Mouse (Mus musculus) cerebellum, adult 11 months (tissue): ENCODE measurements around the gene Gins2.

Experiments used
- DNase-seq: peaks from one replicate; pipeline ENCODE4 v3.0.0; 2022

Gins2 gene

GRCm38 (mm10) chr8:120599504-120599903 is 10.4 kb upstream of the Gins2 start:
- peak; percentile 79 for DNase-seq

- DNase-seq = peak; percentile 60
Observed at GRCm38 (mm10) chr8:120598579-120598978, 9.5 kb upstream of the Gins2 start.

GRCm38 (mm10) chr8:120595963-120596362 is 6.9 kb upstream of the Gins2 start:
- peak; percentile 59 for DNase-seq

- DNase-seq = no peak
Observed at GRCm38 (mm10) chr8:120594571-120594970, 5.5 kb upstream of the Gins2 start.

- no peak for DNase-seq
Observed at GRCm38 (mm10) chr8:120591587-120592292, 2.6 kb upstream of the Gins2 start.

GRCm38 (mm10) chr8:120589921-120590320 is 817 bp upstream of the Gins2 start:
- no peak for DNase-seq

GRCm38 (mm10) chr8:120585521-120585920 is 3.6 kb downstream of the Gins2 start:
- no peak for DNase-seq

GRCm38 (mm10) chr8:120581811-120582210 is 7.3 kb downstream of the Gins2 start:
- no peak for DNase-seq

- DNase-seq = no peak
Observed at GRCm38 (mm10) chr8:120581329-120581728, 7.8 kb downstream of the Gins2 start.

GRCm38 (mm10) chr8:120580336-120581000 is 8.6 kb downstream of the Gins2 start:
- no peak for DNase-seq

- no peak for DNase-seq
Observed at GRCm38 (mm10) chr8:120577821-120578220, 11.3 kb downstream of the Gins2 start.

- no peak for DNase-seq
Observed at GRCm38 (mm10) chr8:120575801-120576200, 13.3 kb downstream of the Gins2 start.

GRCm38 (mm10) chr8:120574941-120575340 is 14.2 kb downstream of the Gins2 start:
- no peak for DNase-seq

- DNase-seq = no peak
Observed at GRCm38 (mm10) chr8:120573866-120574265, 15.2 kb downstream of the Gins2 start.

- DNase-seq = peak; percentile 52
Observed at GRCm38 (mm10) chr8:120572534-120572933, 16.6 kb downstream of the Gins2 start.

- no peak for DNase-seq
Observed at GRCm38 (mm10) chr8:120571561-120571960, 17.5 kb downstream of the Gins2 start.

GRCm38 (mm10) chr8:120569939-120570715 is 19.0 kb downstream of the Gins2 start:
- DNase-seq = peak; percentile 77

GRCm38 (mm10) chr8:120569123-120569522 is 20.0 kb downstream of the Gins2 start:
- no peak for DNase-seq

- DNase-seq = no peak
Observed at GRCm38 (mm10) chr8:120568164-120568798, 20.8 kb downstream of the Gins2 start.

- DNase-seq = no peak
Observed at GRCm38 (mm10) chr8:120567731-120568130, 21.4 kb downstream of the Gins2 start.

GRCm38 (mm10) chr8:120566681-120567080 is 22.4 kb downstream of the Gins2 start:
- DNase-seq = no peak

GRCm38 (mm10) chr8:120565151-120565711 is 23.9 kb downstream of the Gins2 start:
- no peak for DNase-seq
